Mouse (Mus musculus): ENCODE data around the gene 1700012A03Rik. TPM values are rescaled to one million over a fixed set of nuclear protein-coding genes. Genes with fewer than 3 reads are reported as not detected.

1700012A03Rik gene
- polyA plus RNA-seq (2014; fragmentation: Illumina TruSeq; extraction: RNeasy Lipid Tissue Mini Kit (QIAGEN cat#74804); ENCODE audit: low read depth, low replicate concordance): 20.9 TPM

GRCm38 (mm10) chr6:32049951-32050345, at the start of gene 1700012A03Rik:
Gene 1700012A03Rik (plus strand): TSS chr6:32050246.

